Mouse (Mus musculus) neural tube, embryonic 14.5 days (tissue): Measurements from ENCODE around the gene Zfand3. TPM values are rescaled to one million over a fixed set of nuclear protein-coding genes. Genes with fewer than 3 reads are reported as not detected.

ENCODE experiments used
- ATAC-seq: fragments of 200-750 bp; cut with Nextera tagmentation; 2 replicates; pipeline ENCODE4 v1.8.0; 2017; ENCODE audit warnings: low read depth, mild to moderate bottlenecking, moderate TSS enrichment, moderate library complexity
- H3K27ac ChIP-seq: fragments of 300-500 bp; sonication (generic); 2 replicates; pipeline ENCODE4 v1.5.1; 2014; ENCODE audit warnings: low read depth, mild to moderate bottlenecking, control low read depth, low read length, moderate library complexity, mixed read lengths
- H3K27me3 ChIP-seq: fragments of 300-500 bp; sonication (generic); 2 replicates; pipeline ENCODE4 v1.6.1; 2014; ENCODE audit warnings: low read length; ENCODE audit not compliant: control insufficient read depth, insufficient read depth
- H3K36me3 ChIP-seq: fragments of 300-500 bp; sonication (generic); 2 replicates; pipeline ENCODE4 v1.6.1; 2014; ENCODE audit warnings: low read length, mixed read lengths; ENCODE audit not compliant: control insufficient read depth, insufficient read depth
- H3K4me1 ChIP-seq: fragments of 300-500 bp; sonication (generic); 2 replicates; pipeline ENCODE4 v1.6.1; 2014; ENCODE audit warnings: low read length; ENCODE audit not compliant: control insufficient read depth, insufficient read depth
- H3K4me2 ChIP-seq: fragments of 300-500 bp; sonication (generic); 2 replicates; pipeline ENCODE4 v1.6.1; 2014; ENCODE audit warnings: mild to moderate bottlenecking, low read depth, low read length, control low read depth
- H3K4me3 ChIP-seq: fragments of 300-500 bp; sonication (generic); 2 replicates; pipeline ENCODE4 v1.5.1; 2014; ENCODE audit warnings: low read depth, low read length, control low read depth, mixed read lengths
- H3K9ac ChIP-seq: fragments of 300-500 bp; sonication (generic); replicated peaks from 2 replicates; pipeline ENCODE4 v1.6.1; 2014; ENCODE audit warnings: low read depth, mild to moderate bottlenecking, control low read depth, low read length, mixed read lengths
- H3K9me3 ChIP-seq: fragments of 300-500 bp; sonication (generic); 2 replicates; pipeline ENCODE4 v1.6.1; 2016; ENCODE audit warnings: low read length; ENCODE audit not compliant: control insufficient read depth
- WGBS: fragments of 180-500 bp; shearing (Covaris S2); extraction: QIAGEN DNeasy Blood & Tissue Kit; methylation state at CpG from one replicate; pipeline ENCODE4 v1.1.7; 2014; 5-methylcytosine and 5-hydroxymethylcytosine counted together
- polyA plus RNA-seq: library from polyadenylated mRNA; unstranded; fragments of >200 nt; fragmentation: Nextera tagmentation; extraction: Ambion mirVana; gene quantifications from 2 replicates; pipeline ENCODE4 v1.2.1, GENCODE M21; 2014

Zfand3 gene
- polyA plus RNA-seq, 1 experiment from 2014 or later, result 37.5 TPM

- H3K4me1 ChIP-seq, result peaks cover 65% of the 10 kb centered on the region
- H3K4me2 ChIP-seq, result no peak overlapping the region
- no peaks in the 10 kb centered on the region for H3K27me3 ChIP-seq
- H3K9me3 ChIP-seq, result no peaks in the 10 kb centered on the region
- H3K9ac ChIP-seq, result no peak overlapping the region
- ATAC-seq, result no peak
- no peak overlapping the region for H3K27ac ChIP-seq
- H3K36me3 ChIP-seq, result no peaks in the 10 kb centered on the region
- WGBS, result 73% methylated on average over 10 of the region's 10 CpGs
- H3K4me3 ChIP-seq, result no peak overlapping the region
Measured at GRCm38 (mm10) chr17:30198422-30198821, 193.9 kb downstream of the Zfand3 start.

GRCm38 (mm10) chr17:30199374-30200247 is 195.1 kb downstream of the Zfand3 start:
- Histone ChIP-seq H3K4me3 (no peak overlapping the region), H3K4me2 (no peak overlapping the region), H3K27ac (no peak overlapping the region), H3K4me1 (peaks cover 68% of the 10 kb centered on the region), H3K9ac (no peak overlapping the region), H3K9me3 (no peaks in the 10 kb centered on the region), H3K27me3 (no peaks in the 10 kb centered on the region), H3K36me3 (no peaks in the 10 kb centered on the region)
- 73% methylated on average over 13 of the region's 13 CpGs for WGBS
- ATAC-seq, result no peak

GRCm38 (mm10) chr17:30200283-30200682 is 195.8 kb downstream of the Zfand3 start:
- Histone ChIP-seq H3K36me3 (no peaks in the 10 kb centered on the region), H3K4me3 (no peak overlapping the region), H3K4me1 (peaks cover 64% of the 10 kb centered on the region), H3K9me3 (no peaks in the 10 kb centered on the region), H3K9ac (no peak overlapping the region), H3K27me3 (no peaks in the 10 kb centered on the region), H3K27ac (peak overlapping the region; percentile 28; the same call in 1 of the 2 replicates), H3K4me2 (no peak overlapping the region)
- 85% methylated on average over 4 of the region's 4 CpGs for WGBS
- no peak for ATAC-seq

- H3K27ac ChIP-seq, result no peak overlapping the region
- no peaks in the 10 kb centered on the region for H3K9me3 ChIP-seq
- no peaks in the 10 kb centered on the region for H3K36me3 ChIP-seq
- no peak for ATAC-seq
- WGBS, result 93% methylated on average over 17 of the region's 17 CpGs
- H3K4me3 ChIP-seq, result no peak overlapping the region
- H3K4me1 ChIP-seq, result peaks cover 36% of the 10 kb centered on the region
- H3K4me2 ChIP-seq, result no peak overlapping the region
- H3K27me3 ChIP-seq, result no peaks in the 10 kb centered on the region
- no peak overlapping the region for H3K9ac ChIP-seq
Measured at GRCm38 (mm10) chr17:30205062-30205825, 200.7 kb downstream of the Zfand3 start.

GRCm38 (mm10) chr17:30210262-30210661 is 205.7 kb downstream of the Zfand3 start:
- 92% methylated on average over 8 of the region's 8 CpGs for WGBS

GRCm38 (mm10) chr17:30210936-30211335 is 206.4 kb downstream of the Zfand3 start:
- H3K4me1 ChIP-seq, result peaks cover 13% of the 10 kb centered on the region; the same call in 1 of the 2 replicates
- 93% methylated on average over 6 of the region's 6 CpGs for WGBS
- H3K27ac ChIP-seq, result no peak overlapping the region
- H3K4me2 ChIP-seq, result no peak overlapping the region
- H3K36me3 ChIP-seq, result no peaks in the 10 kb centered on the region
- H3K4me3 ChIP-seq, result no peak overlapping the region
- H3K9me3 ChIP-seq, result no peaks in the 10 kb centered on the region
- no peaks in the 10 kb centered on the region for H3K27me3 ChIP-seq
- ATAC-seq, result no peak
- H3K9ac ChIP-seq, result no peak overlapping the region

More at GRCm38 (mm10) chr17:30210262-30210661, 205.7 kb downstream of the Zfand3 start:
- Histone ChIP-seq H3K9ac (no peak overlapping the region), H3K36me3 (no peaks in the 10 kb centered on the region), H3K4me1 (peaks cover 14% of the 10 kb centered on the region; the same call in 1 of the 2 replicates), H3K27me3 (no peaks in the 10 kb centered on the region), H3K4me3 (no peak overlapping the region), H3K27ac (no peak overlapping the region), H3K9me3 (no peaks in the 10 kb centered on the region), H3K4me2 (no peak overlapping the region)
- no peak for ATAC-seq

- Histone ChIP-seq H3K4me3 (no peak overlapping the region), H3K36me3 (no peaks in the 10 kb centered on the region), H3K27ac (no peak overlapping the region), H3K4me1 (peaks cover 9% of the 10 kb centered on the region; the same call in 1 of the 2 replicates), H3K4me2 (no peak overlapping the region), H3K27me3 (no peaks in the 10 kb centered on the region), H3K9me3 (no peaks in the 10 kb centered on the region), H3K9ac (no peak overlapping the region)
- ATAC-seq, result no peak
- 60% methylated on average over 12 of the region's 12 CpGs for WGBS
Measured at GRCm38 (mm10) chr17:30212647-30213046, 208.1 kb downstream of the Zfand3 start.

- Histone ChIP-seq H3K4me3 (no peak overlapping the region), H3K9ac (no peak overlapping the region), H3K27ac (no peak overlapping the region), H3K4me1 (peaks cover 9% of the 10 kb centered on the region; the same call in 1 of the 2 replicates), H3K4me2 (no peak overlapping the region), H3K27me3 (no peaks in the 10 kb centered on the region), H3K36me3 (no peaks in the 10 kb centered on the region), H3K9me3 (no peaks in the 10 kb centered on the region)
- ATAC-seq, result no peak
- WGBS, result 93% methylated on average over 5 of the region's 5 CpGs
Measured at GRCm38 (mm10) chr17:30213371-30213770, 208.8 kb downstream of the Zfand3 start.

- no peaks in the 10 kb centered on the region for H3K9me3 ChIP-seq
- H3K9ac ChIP-seq, result no peak overlapping the region
- H3K36me3 ChIP-seq, result no peaks in the 10 kb centered on the region
- H3K4me1 ChIP-seq, result peaks cover 9% of the 10 kb centered on the region; the same call in 1 of the 2 replicates
- no peaks in the 10 kb centered on the region for H3K27me3 ChIP-seq
- H3K4me2 ChIP-seq, result no peak overlapping the region
- H3K4me3 ChIP-seq, result no peak overlapping the region
- 87% methylated on average over 6 of the region's 6 CpGs for WGBS
- ATAC-seq, result no peak
- no peak overlapping the region for H3K27ac ChIP-seq
Measured at GRCm38 (mm10) chr17:30214393-30214792, 209.9 kb downstream of the Zfand3 start.
